Mouse (Mus musculus): ENCODE measurements around the gene Tmem231. TPM values are rescaled to one million over a fixed set of nuclear protein-coding genes. Genes with fewer than 3 reads are reported as not detected.

Tmem231 gene
- polyA plus RNA-seq, 1 experiment from 2014 or later = 19.6 TPM

DNA sequence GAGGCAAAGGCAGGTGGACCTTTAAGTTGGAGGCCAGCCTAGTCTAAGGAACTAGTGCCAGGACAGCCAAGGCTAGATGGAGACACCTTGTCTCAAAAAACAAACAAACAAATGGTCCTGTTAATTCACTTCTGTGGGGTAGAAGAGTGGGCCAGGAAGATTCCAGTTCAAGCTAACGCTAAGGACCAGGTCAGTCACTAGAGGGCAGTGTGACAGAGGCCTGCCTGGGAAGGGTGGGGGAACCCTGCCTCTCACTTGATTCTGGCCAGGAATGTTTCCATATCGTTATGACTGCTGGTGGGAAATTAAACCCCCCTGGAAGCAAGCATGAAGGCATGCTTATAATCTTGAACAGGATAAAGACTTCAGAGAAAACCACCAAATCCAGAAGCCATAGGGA lies 52.1 kb downstream of the Tmem231 start:
- Histone ChIP-seq H3K9me3 (ENCODE audit: control insufficient read depth, low read length) (no peaks in the 10 kb centered on the region), H3K27ac (ENCODE audit: low read length) (no peak overlapping the region), H3K27me3 (ENCODE audit: control insufficient read depth, insufficient read depth, low read depth, low read length) (no peaks in the 10 kb centered on the region), H3K4me3 (ENCODE audit: low read length) (no peak overlapping the region), H3K9ac (ENCODE audit: low read length) (no peak overlapping the region), H3K4me1 (replicated peaks; ENCODE audit: control insufficient read depth, insufficient read depth, low read length) (0 out of 2 replicates have a peak, but pooled peaks cover 2% of the 10 kb centered on the region), H3K36me3 (ENCODE audit: control insufficient read depth, insufficient read depth, low read length) (no peaks in the 10 kb centered on the region), H3K4me2 (ENCODE audit: low read depth, low read length) (no peak overlapping the region)
- no peak for ATAC-seq (ENCODE audit: low read depth)
- 0% methylated on average over 2 of the region's 2 CpGs for WGBS

GRCm38 (mm10) chr8:111877711-111878110 lies 56.0 kb downstream of the Tmem231 start:
- Histone ChIP-seq H3K9ac (ENCODE audit: low read length) (no peak overlapping the region), H3K36me3 (ENCODE audit: control insufficient read depth, insufficient read depth, low read length) (no peaks in the 10 kb centered on the region), H3K4me2 (ENCODE audit: low read depth, low read length) (no peak overlapping the region), H3K9me3 (ENCODE audit: control insufficient read depth, low read length) (no peaks in the 10 kb centered on the region), H3K4me1 (replicated peaks; ENCODE audit: control insufficient read depth, insufficient read depth, low read length) (peaks cover 6% of the 10 kb centered on the region; the same call in 1 of the 2 replicates), H3K4me3 (ENCODE audit: low read length) (no peak overlapping the region), H3K27me3 (ENCODE audit: control insufficient read depth, insufficient read depth, low read depth, low read length) (no peaks in the 10 kb centered on the region), H3K27ac (ENCODE audit: low read length) (no peak overlapping the region)
- 68% methylated on average over 9 of the region's 9 CpGs for WGBS
- no peak for ATAC-seq (ENCODE audit: low read depth)

DNA sequence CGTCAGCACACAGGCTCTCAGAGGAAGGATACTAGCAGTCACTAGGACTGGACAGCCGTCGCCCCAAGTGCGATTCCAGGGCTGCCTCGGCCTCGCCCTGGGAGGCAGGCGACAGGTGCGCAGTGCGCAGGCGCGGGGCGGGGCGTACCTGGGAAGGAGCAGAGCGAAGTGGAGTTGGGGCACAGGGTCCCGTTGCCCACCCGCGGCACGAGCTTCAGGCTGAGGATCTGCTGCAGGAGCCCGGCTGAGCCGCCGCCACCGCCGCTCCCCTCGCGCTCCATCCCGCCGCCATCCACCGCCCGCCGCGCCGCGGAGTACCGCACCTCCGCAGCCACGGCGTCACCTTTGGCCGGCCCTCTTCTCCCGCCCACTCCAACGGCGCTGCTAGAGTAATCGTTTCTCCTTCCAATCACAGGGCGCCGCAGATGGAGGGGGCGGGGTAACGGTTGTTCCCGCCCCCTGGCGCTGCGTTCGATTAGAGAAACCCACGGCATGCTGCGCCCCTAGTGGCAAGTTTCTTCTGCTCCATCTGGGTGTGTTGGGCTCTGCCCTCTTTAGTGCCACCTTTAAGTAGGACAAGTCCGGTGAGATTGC lies 57.2 kb downstream of the Tmem231 start, which contains the start of gene Tmem170:
Gene Tmem170, minus strand, starts transcription at position 396 of the 594 bp plus-strand sequence.
- peak within 1 kb of the TSS; percentile 86 for H3K9ac ChIP-seq (ENCODE audit: low read length)
- H3K4me1 ChIP-seq (replicated peaks; ENCODE audit: control insufficient read depth, insufficient read depth, low read length) = peaks cover 6% of the 10 kb centered on the region; the same call in 1 of the 2 replicates
- under 1% methylated on average over 43 of the region's 53 CpGs for WGBS
- no peaks in the 10 kb centered on the region for H3K27me3 ChIP-seq (ENCODE audit: control insufficient read depth, insufficient read depth, low read depth, low read length)
- peak within 1 kb of the TSS; percentile 80 for H3K27ac ChIP-seq (ENCODE audit: low read length)
- H3K9me3 ChIP-seq (ENCODE audit: control insufficient read depth, low read length) = no peaks in the 10 kb centered on the region
- peak within 1 kb of the TSS; percentile 87 for H3K4me2 ChIP-seq (ENCODE audit: low read depth, low read length)
- no peaks in the 10 kb centered on the region for H3K36me3 ChIP-seq (ENCODE audit: control insufficient read depth, insufficient read depth, low read length)
- H3K4me3 ChIP-seq (ENCODE audit: low read length) = peak within 1 kb of the TSS; percentile 86
- ATAC-seq (ENCODE audit: low read depth) = peak; percentile 99

GRCm38 (mm10) chr8:111875758-111876157 lies 57.9 kb downstream of the Tmem231 start:
- Histone ChIP-seq H3K4me3 (ENCODE audit: low read length) (peak overlapping the region; percentile 86), H3K4me1 (replicated peaks; ENCODE audit: control insufficient read depth, insufficient read depth, low read length) (peaks cover 6% of the 10 kb centered on the region; the same call in 1 of the 2 replicates), H3K9me3 (ENCODE audit: control insufficient read depth, low read length) (no peaks in the 10 kb centered on the region), H3K27me3 (ENCODE audit: control insufficient read depth, insufficient read depth, low read depth, low read length) (no peaks in the 10 kb centered on the region), H3K4me2 (ENCODE audit: low read depth, low read length) (peak overlapping the region; percentile 87), H3K27ac (ENCODE audit: low read length) (peak overlapping the region; percentile 80), H3K36me3 (ENCODE audit: control insufficient read depth, insufficient read depth, low read length) (no peaks in the 10 kb centered on the region), H3K9ac (ENCODE audit: low read length) (peak overlapping the region; percentile 86)
- WGBS = 17% methylated on average over 9 of the region's 9 CpGs
- no peak for ATAC-seq (ENCODE audit: low read depth)

- H3K27ac ChIP-seq (ENCODE audit: low read length) = no peak overlapping the region
- WGBS = 91% methylated on average over 3 of the region's 3 CpGs
- H3K9ac ChIP-seq (ENCODE audit: low read length) = no peak overlapping the region
- ATAC-seq (ENCODE audit: low read depth) = no peak
- H3K9me3 ChIP-seq (ENCODE audit: control insufficient read depth, low read length) = no peaks in the 10 kb centered on the region
- H3K4me3 ChIP-seq (ENCODE audit: low read length) = no peak overlapping the region
- H3K4me1 ChIP-seq (replicated peaks; ENCODE audit: control insufficient read depth, insufficient read depth, low read length) = peaks cover 6% of the 10 kb centered on the region; the same call in 1 of the 2 replicates
- H3K36me3 ChIP-seq (ENCODE audit: control insufficient read depth, insufficient read depth, low read length) = no peaks in the 10 kb centered on the region
- no peaks in the 10 kb centered on the region for H3K27me3 ChIP-seq (ENCODE audit: control insufficient read depth, insufficient read depth, low read depth, low read length)
- H3K4me2 ChIP-seq (ENCODE audit: low read depth, low read length) = no peak overlapping the region
These were observed 62.4 kb downstream of the Tmem231 start for GRCm38 (mm10) chr8:111871278-111871677.

DNA sequence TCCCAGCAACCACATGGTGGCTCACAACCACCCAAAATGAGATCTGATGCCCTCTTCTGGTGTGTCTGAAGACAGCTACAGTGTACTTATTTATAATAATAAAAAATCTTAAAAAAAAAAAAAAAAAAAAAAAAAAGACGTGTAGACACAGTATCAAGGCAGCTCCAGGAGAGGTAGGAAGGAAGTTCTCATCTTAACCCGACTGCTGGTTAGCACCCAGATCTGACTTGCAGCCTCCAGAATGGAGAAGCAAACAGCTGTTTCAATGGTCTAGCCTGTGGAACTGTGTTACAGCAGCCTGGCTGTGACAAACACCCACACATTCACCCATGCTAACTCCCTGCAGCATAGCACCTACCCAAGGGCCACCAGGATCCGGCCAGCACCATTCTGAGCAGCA lies 63.3 kb downstream of the Tmem231 start:
- H3K4me1 ChIP-seq (replicated peaks; ENCODE audit: control insufficient read depth, insufficient read depth, low read length) = peaks cover 5% of the 10 kb centered on the region; the same call in 1 of the 2 replicates
- H3K27me3 ChIP-seq (ENCODE audit: control insufficient read depth, insufficient read depth, low read depth, low read length) = no peaks in the 10 kb centered on the region
- H3K36me3 ChIP-seq (ENCODE audit: control insufficient read depth, insufficient read depth, low read length) = no peaks in the 10 kb centered on the region
- 88% methylated on average over 3 of the region's 3 CpGs for WGBS
- no peaks in the 10 kb centered on the region for H3K9me3 ChIP-seq (ENCODE audit: control insufficient read depth, low read length)
- no peak overlapping the region for H3K4me2 ChIP-seq (ENCODE audit: low read depth, low read length)
- ATAC-seq (ENCODE audit: low read depth) = no peak
- H3K9ac ChIP-seq (ENCODE audit: low read length) = no peak overlapping the region
- H3K27ac ChIP-seq (ENCODE audit: low read length) = no peak overlapping the region
- no peak overlapping the region for H3K4me3 ChIP-seq (ENCODE audit: low read length)

GRCm38 (mm10) chr8:111868664-111869063 lies 65.0 kb downstream of the Tmem231 start:
- WGBS = 27% methylated on average over 2 of the region's 2 CpGs
- Histone ChIP-seq H3K4me2 (ENCODE audit: low read depth, low read length) (no peak overlapping the region), H3K36me3 (ENCODE audit: control insufficient read depth, insufficient read depth, low read length) (0 out of 2 replicates have a peak, but pooled peaks cover 2% of the 10 kb centered on the region), H3K27ac (ENCODE audit: low read length) (no peak overlapping the region), H3K4me3 (ENCODE audit: low read length) (no peak overlapping the region), H3K4me1 (replicated peaks; ENCODE audit: control insufficient read depth, insufficient read depth, low read length) (0 out of 2 replicates have a peak, but pooled peaks cover 2% of the 10 kb centered on the region), H3K9me3 (ENCODE audit: control insufficient read depth, low read length) (no peaks in the 10 kb centered on the region), H3K9ac (ENCODE audit: low read length) (no peak overlapping the region), H3K27me3 (ENCODE audit: control insufficient read depth, insufficient read depth, low read depth, low read length) (no peaks in the 10 kb centered on the region)
- ATAC-seq (ENCODE audit: low read depth) = no peak

DNA sequence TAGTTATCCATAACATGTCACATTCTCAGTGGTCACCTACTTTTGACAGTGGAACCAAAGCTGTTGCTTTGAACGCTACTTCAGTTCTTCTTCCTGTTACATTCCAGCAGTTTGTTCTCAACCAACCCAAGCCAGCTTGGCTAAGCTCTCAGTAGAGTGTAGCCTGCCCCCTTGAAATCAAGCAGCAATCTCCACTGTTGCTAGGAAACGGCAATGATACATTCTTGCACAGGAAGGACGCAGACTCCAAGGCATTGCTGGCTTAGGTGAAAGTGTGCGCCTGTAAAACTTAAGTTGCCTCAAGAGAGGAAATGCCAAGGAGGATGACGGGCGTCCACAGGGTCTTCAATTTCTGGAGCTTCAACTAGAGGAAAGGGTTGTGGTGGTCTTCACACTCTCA lies 67.8 kb downstream of the Tmem231 start:
- peak; percentile 82 for ATAC-seq (ENCODE audit: low read depth)
- 58% methylated on average over 6 of the region's 6 CpGs for WGBS
- no peak overlapping the region for H3K27ac ChIP-seq (ENCODE audit: low read length)

GRCm38 (mm10) chr8:111865130-111865852 lies 68.4 kb downstream of the Tmem231 start:
- no peak overlapping the region for H3K4me2 ChIP-seq (ENCODE audit: low read depth, low read length)
- no peaks in the 10 kb centered on the region for H3K9me3 ChIP-seq (ENCODE audit: control insufficient read depth, low read length)
- ATAC-seq (ENCODE audit: low read depth) = no peak
- no peak overlapping the region for H3K27ac ChIP-seq (ENCODE audit: low read length)
- H3K36me3 ChIP-seq (ENCODE audit: control insufficient read depth, insufficient read depth, low read length) = 0 out of 2 replicates have a peak, but pooled peaks cover 2% of the 10 kb centered on the region
- 0 out of 2 replicates have a peak, but pooled peaks cover 2% of the 10 kb centered on the region for H3K4me1 ChIP-seq (replicated peaks; ENCODE audit: control insufficient read depth, insufficient read depth, low read length)
- H3K4me3 ChIP-seq (ENCODE audit: low read length) = no peak overlapping the region
- H3K9ac ChIP-seq (ENCODE audit: low read length) = no peak overlapping the region
- WGBS = 76% methylated on average over 8 of the region's 8 CpGs
- H3K27me3 ChIP-seq (ENCODE audit: control insufficient read depth, insufficient read depth, low read depth, low read length) = no peaks in the 10 kb centered on the region

More for the DNA sequence above, 67.8 kb downstream of the Tmem231 start:
- Histone ChIP-seq H3K9ac (ENCODE audit: low read length) (no peak overlapping the region), H3K9me3 (ENCODE audit: control insufficient read depth, low read length) (no peaks in the 10 kb centered on the region), H3K4me2 (ENCODE audit: low read depth, low read length) (no peak overlapping the region), H3K4me3 (ENCODE audit: low read length) (no peak overlapping the region), H3K36me3 (ENCODE audit: control insufficient read depth, insufficient read depth, low read length) (0 out of 2 replicates have a peak, but pooled peaks cover 2% of the 10 kb centered on the region), H3K4me1 (replicated peaks; ENCODE audit: control insufficient read depth, insufficient read depth, low read length) (0 out of 2 replicates have a peak, but pooled peaks cover 2% of the 10 kb centered on the region), H3K27me3 (ENCODE audit: control insufficient read depth, insufficient read depth, low read depth, low read length) (no peaks in the 10 kb centered on the region)

All from lung, embryonic 16.5 days (tissue).